Mouse (Mus musculus) CH12.LX (cell line): ENCODE data around the gene Dynlt1b.
"Not testable (repeated sequence)": the region's sequence is repeated elsewhere in the genome, so short reads cannot be mapped to it uniquely, and the experiment has no call there.

Experiments
- CTCF ChIP-seq, 2 experiments: IDR thresholded peaks in 1 of 2; conservative IDR thresholded peaks in 1 of 2; 2 replicates each; pipeline ENCODE4 v1.5.1; 2011 to 2012; ENCODE audit warnings: low read depth in 2 of 2, low read length in 2 of 2, improper control_type of control experiment in 1 of 2, inconsistent platforms in 1 of 2, mild to moderate bottlenecking in 1 of 2, moderate library complexity in 1 of 2
- ELF1 ChIP-seq: IDR thresholded peaks from 2 replicates; pipeline ENCODE4 v1.6.1; 2014; ENCODE audit warnings: low read depth, mild to moderate bottlenecking, inconsistent platforms, low read length, improper control_type of control experiment
- EP300 ChIP-seq: IDR thresholded peaks from 2 replicates; pipeline ENCODE4 v1.6.1; 2011; ENCODE audit warnings: low read length, improper control_type of control experiment
- HCFC1 ChIP-seq: IDR thresholded peaks from 2 replicates; pipeline ENCODE4 v1.6.1; 2012; ENCODE audit warnings: low read depth, mild to moderate bottlenecking, inconsistent platforms, low read length, improper control_type of control experiment
- MAFK ChIP-seq: IDR thresholded peaks from 2 replicates; pipeline ENCODE4 v1.6.1; 2011; ENCODE audit warnings: low read length, improper control_type of control experiment; ENCODE audit not compliant: insufficient replicate concordance
- MXI1 ChIP-seq: IDR thresholded peaks from 2 replicates; pipeline ENCODE4 v1.6.1; 2011; ENCODE audit warnings: mild to moderate bottlenecking, low read depth, low read length, improper control_type of control experiment
- NRF1 ChIP-seq: IDR thresholded peaks from 2 replicates; pipeline ENCODE4 v1.6.1; 2014; ENCODE audit warnings: low read depth, mild to moderate bottlenecking, inconsistent platforms, low read length, improper control_type of control experiment, moderate library complexity
- POLR2A ChIP-seq: IDR thresholded peaks from 2 replicates; pipeline ENCODE4 v1.6.1; 2011; ENCODE audit warnings: low read depth, mild to moderate bottlenecking, improper control_type of control experiment, low read length
- RCOR1 ChIP-seq: conservative IDR thresholded peaks from 2 replicates; pipeline ENCODE4 v1.6.1; 2012; ENCODE audit warnings: low read depth, mild to moderate bottlenecking, inconsistent platforms, low read length, improper control_type of control experiment

DNA sequence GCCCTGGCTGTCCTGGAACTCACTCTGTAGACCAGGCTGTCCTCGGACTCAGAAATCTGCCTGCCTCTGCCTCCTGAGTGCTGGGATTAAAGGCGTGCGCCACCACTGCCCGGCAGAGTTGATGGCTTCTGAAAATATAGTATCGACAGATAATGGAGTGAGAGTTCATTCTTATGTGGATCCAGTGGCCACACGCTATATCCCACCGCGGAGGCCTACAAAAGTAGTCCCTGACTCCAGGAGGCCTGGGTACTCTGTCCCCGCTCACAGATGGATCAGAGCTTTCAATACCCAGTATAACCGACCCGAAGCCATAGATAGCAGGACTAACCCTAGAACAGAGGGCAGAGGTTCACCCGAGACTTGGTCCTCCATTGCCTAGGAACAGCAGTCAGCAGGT is 26.0 kb downstream of the Dynlt1b start:
- not testable (repeated sequence) for TF ChIP-seq POLR2A; CTCF (conservative IDR thresholded peaks at IDR 0.05 in 1 of 2, IDR thresholded peaks at IDR 0.05 in 1 of 2; ENCODE audit: low read depth in 2 of 2, low read length in 2 of 2); ELF1; MAFK; MXI1; EP300; NRF1; HCFC1; RCOR1
